Comparison of ENCODE assay signal across 15 mouse cellular contexts in the genomic region with DNA sequence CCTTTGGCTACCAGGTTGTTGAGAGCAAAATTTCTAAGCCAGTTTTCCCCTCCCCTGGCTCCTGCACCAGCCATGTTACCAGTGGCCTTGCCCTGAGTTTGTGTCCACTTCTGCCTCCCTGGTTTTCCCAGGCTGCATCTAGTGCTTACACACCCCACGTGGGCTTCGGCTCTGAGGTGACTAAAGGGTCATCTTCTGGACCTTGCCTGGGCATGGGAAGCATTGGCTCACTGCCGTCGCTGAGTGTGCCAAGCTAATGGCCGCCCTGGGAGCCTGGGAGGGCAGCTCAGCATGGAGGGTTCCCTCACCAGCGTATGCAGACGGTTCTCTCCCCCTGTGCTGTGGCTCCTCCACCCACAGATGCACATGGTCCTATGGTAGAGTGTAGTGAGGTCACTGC. TPM values are rescaled to one million over a fixed set of nuclear protein-coding genes. Genes with fewer than 3 reads are reported as not detected.
DNase-seq lines count a peak whose midpoint lies in the region; ATAC-seq lines count a peak whose summit lies in the region.
"Had no signal": no experiment of that assay in that cellular context is flagged by ENCODE, and none has a peak within 500 bp of the region (broad histone marks: within the 10 kb centered on the region; RNA-seq: fewer than 3 reads in every experiment).

No protein-coding gene starts in this region.

- intact Hi-C loops in left cerebral cortex, postnatal 25 days (cut with DNase I), result loop anchor here (5.0 kb wide), 1 partner anchor 42 kb away; no protein-coding TSS in a partner anchor

- no peak for ATAC-seq in hindbrain, embryonic 12.5 days (ENCODE audit: low FRiP score)
- no peak for ATAC-seq in lung, embryonic 16.5 days (ENCODE audit: low read depth)
- ATAC-seq: midbrain, embryonic 15.5 days had no signal

- H3K9me3 ChIP-seq in hindbrain, embryonic 12.5 days (replicated peaks), result no peaks in the 10 kb centered on the region
- no peaks in the 10 kb centered on the region for H3K9me3 ChIP-seq in hindbrain, embryonic 10.5 days
- H3K9me3 ChIP-seq in lung, embryonic 16.5 days (ENCODE audit: control insufficient read depth, low read length), result no peaks in the 10 kb centered on the region
- H3K9me3 ChIP-seq: limb, embryonic 12.5 days; midbrain, embryonic 15.5 days had no signal

- H3K27ac ChIP-seq in hindbrain, embryonic 12.5 days, result no peak overlapping the region
- no peak overlapping the region for H3K27ac ChIP-seq in hindbrain, embryonic 10.5 days
- H3K27ac ChIP-seq in lung, embryonic 16.5 days (ENCODE audit: low read length), result no peak overlapping the region
- H3K27ac ChIP-seq: left cerebral cortex, adult 2 months; limb, embryonic 12.5 days; macrophage; midbrain, embryonic 15.5 days had no signal

- peak overlapping the region; percentile 35; the same call in 1 of the 2 replicates for H3K9ac ChIP-seq in hindbrain, embryonic 12.5 days
- H3K9ac ChIP-seq in lung, embryonic 16.5 days (ENCODE audit: low read length), result peak overlapping the region; percentile 9; the same call in 1 of the 2 replicates
- H3K9ac ChIP-seq: limb, embryonic 12.5 days; midbrain, embryonic 15.5 days had no signal

- no peak overlapping the region for H3K4me2 ChIP-seq in hindbrain, embryonic 12.5 days (replicated peaks)
- H3K4me2 ChIP-seq in lung, embryonic 16.5 days (ENCODE audit: low read depth, low read length), result no peak overlapping the region
- H3K4me2 ChIP-seq: limb, embryonic 12.5 days; midbrain, embryonic 15.5 days had no signal

- no peak overlapping the region for H3K4me3 ChIP-seq in hindbrain, embryonic 12.5 days
- no peak overlapping the region for H3K4me3 ChIP-seq in hindbrain, embryonic 10.5 days
- no peak overlapping the region for H3K4me3 ChIP-seq in lung, embryonic 16.5 days (ENCODE audit: low read length)
- H3K4me3 ChIP-seq: erythroblast, embryonic 14.5 days; left cerebral cortex, adult 2 months; limb, embryonic 12.5 days; midbrain, embryonic 15.5 days had no signal

- peaks cover 56% of the 10 kb centered on the region for H3K36me3 ChIP-seq in hindbrain, embryonic 12.5 days
- peaks cover 100% of the 10 kb centered on the region for H3K36me3 ChIP-seq in hindbrain, embryonic 10.5 days
- H3K36me3 ChIP-seq in lung, embryonic 16.5 days (ENCODE audit: control insufficient read depth, insufficient read depth, low read length), result peaks cover 45% of the 10 kb centered on the region
- H3K36me3 ChIP-seq: midbrain, embryonic 15.5 days had no signal

- peaks cover 32% of the 10 kb centered on the region for H3K4me1 ChIP-seq in hindbrain, embryonic 12.5 days
- peaks cover 71% of the 10 kb centered on the region for H3K4me1 ChIP-seq in hindbrain, embryonic 10.5 days (replicated peaks)
- peaks cover 29% of the 10 kb centered on the region for H3K4me1 ChIP-seq in lung, embryonic 16.5 days (replicated peaks; ENCODE audit: control insufficient read depth, insufficient read depth, low read length)

- no peak for DNase-seq in hindbrain, embryonic 10.5 days (ENCODE audit: low spot score)
- DNase-seq in lung, postnatal 25 days (ENCODE audit: low spot score), result no peak
- peak; percentile 93 for DNase-seq in kidney, adult 9 months
- DNase-seq in kidney, postnatal 4 days, result peak; percentile 34 to 57
- no peak for DNase-seq in left cerebral cortex, postnatal 25 days (ENCODE audit: low spot score in 2 of 2)
- DNase-seq: cerebellum, postnatal 14 days; heart, adult 18-20 months; right cerebral cortex, postnatal 4 days had no signal

- peaks cover 35% of the 10 kb centered on the region for H3K27me3 ChIP-seq in hindbrain, embryonic 12.5 days
- peaks cover 82% of the 10 kb centered on the region for H3K27me3 ChIP-seq in hindbrain, embryonic 10.5 days (ENCODE audit: insufficient read depth, poor library complexity, severe bottlenecking)
- no peaks in the 10 kb centered on the region for H3K27me3 ChIP-seq in lung, embryonic 16.5 days (ENCODE audit: control insufficient read depth, insufficient read depth, low read depth, low read length)

- 81% methylated on average over 7 of the region's 7 CpGs for WGBS in hindbrain, embryonic 12.5 days
- WGBS in hindbrain, embryonic 10.5 days, result 77% methylated on average over 7 of the region's 7 CpGs
- 72% methylated on average over 7 of the region's 7 CpGs for WGBS in lung, embryonic 16.5 days

RNA-seq across cellular contexts. Expression of gene Fgfr3, which starts 7.4 kb away (rescaled TPM):
- polyA plus RNA-seq in hindbrain, embryonic 12.5 days (2016; fragmentation: Nextera tagmentation; extraction: Ambion mirVana), result 63.6 and 68.4 TPM in 2 replicates
- polyA plus RNA-seq in hindbrain, embryonic 10.5 days (2016; fragmentation: Nextera tagmentation; extraction: Ambion mirVana), result 80.5 and 84.6 TPM in 2 replicates
- 64.4 and 67.2 TPM in 2 replicates for polyA plus RNA-seq in lung, embryonic 16.5 days (2015; fragmentation: Nextera tagmentation; extraction: Ambion mirVana)
- total RNA-seq in left cerebral cortex, postnatal 25 days (2021), result 100 to 1,000 TPM; 108 to 126 TPM
- polyA plus RNA-seq: erythroblast, embryonic 14.5 days; macrophage had no signal

RNA-seq across cellular contexts. Expression of gene Letm1, which starts 53.8 kb away (rescaled TPM):
- 57.3 and 58.0 TPM in 2 replicates for polyA plus RNA-seq in hindbrain, embryonic 12.5 days (2016; fragmentation: Nextera tagmentation; extraction: Ambion mirVana)
- polyA plus RNA-seq in hindbrain, embryonic 10.5 days (2016; fragmentation: Nextera tagmentation; extraction: Ambion mirVana), result 52.2 and 52.3 TPM in 2 replicates
- 33.8 and 41.0 TPM in 2 replicates for polyA plus RNA-seq in lung, embryonic 16.5 days (2015; fragmentation: Nextera tagmentation; extraction: Ambion mirVana)
- total RNA-seq in left cerebral cortex, postnatal 25 days (2021), result 100 to 1,000 TPM in 1 of 2 experiments, 10 to 100 TPM in 1; 98.7 to 102 TPM

Comparison
In these comparisons a context has a peak if more than half of its experiments do, and no peak if none do; other contexts are left out.
1. DNase-seq: peak in kidney, adult 9 months (single experiment) and kidney, postnatal 4 days (2 of 2); none in hindbrain, embryonic 10.5 days (single experiment), lung, postnatal 25 days (single experiment) and left cerebral cortex, postnatal 25 days (0 of 2).